Mouse (Mus musculus): ENCODE measurements around the gene Higd2a. TPM values are rescaled to one million over a fixed set of nuclear protein-coding genes. Genes with fewer than 3 reads are reported as not detected.

Higd2a gene
- 40.8 and 55.3 TPM in 2 replicates for polyA plus RNA-seq (2012; rRNA removed)

DNA sequence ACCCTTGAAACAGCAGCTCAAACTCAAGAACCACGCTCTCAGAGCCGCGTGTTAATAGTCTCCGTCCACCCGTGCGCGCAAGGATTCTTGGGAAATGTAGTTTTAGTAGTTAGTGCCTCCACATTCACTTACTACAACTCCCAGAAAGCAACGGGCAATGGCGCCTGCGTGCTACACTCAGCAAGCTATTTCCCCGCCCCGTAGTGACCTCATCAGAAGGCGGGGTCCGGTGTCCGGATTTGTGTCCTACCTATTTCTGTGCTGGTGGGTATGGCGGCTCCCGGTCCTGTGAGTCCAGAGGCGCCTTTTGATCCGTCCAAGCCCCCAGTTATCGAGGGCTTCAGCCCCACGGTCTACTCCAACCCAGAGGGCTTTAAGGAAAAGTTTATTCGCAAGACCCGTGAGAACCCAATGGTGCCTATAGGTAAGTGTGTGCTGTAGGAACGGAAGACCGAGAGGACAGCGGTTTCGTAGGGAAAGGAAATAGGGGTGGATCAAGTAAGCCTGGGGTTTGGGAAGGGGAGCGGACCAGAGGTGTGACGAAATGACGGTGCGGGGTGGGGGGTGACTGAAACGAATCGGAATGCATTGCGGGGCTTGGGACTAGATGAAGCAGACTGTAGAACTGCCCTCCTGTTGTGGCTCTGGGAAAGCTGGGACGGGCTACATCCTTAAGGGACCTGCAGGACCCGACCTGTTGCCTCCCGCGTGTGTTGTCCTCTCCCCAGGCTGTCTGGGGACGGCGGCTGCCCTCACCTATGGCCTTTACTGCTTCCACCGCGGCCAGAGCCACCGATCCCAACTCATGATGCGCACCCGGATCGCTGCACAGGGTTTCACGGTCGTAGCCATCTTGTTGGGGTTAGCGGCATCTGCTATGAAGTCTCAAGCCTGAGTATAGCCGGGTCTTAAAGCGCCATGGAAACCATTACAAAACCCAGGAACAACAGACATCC, at the start of gene Higd2a, which contains the start of gene Nop16:
Gene Higd2a, plus strand, starts transcription at position 212 of the 956 bp plus-strand sequence.
Gene Nop16, minus strand, starts transcription at position 95 of the 956 bp plus-strand sequence.

DNA sequence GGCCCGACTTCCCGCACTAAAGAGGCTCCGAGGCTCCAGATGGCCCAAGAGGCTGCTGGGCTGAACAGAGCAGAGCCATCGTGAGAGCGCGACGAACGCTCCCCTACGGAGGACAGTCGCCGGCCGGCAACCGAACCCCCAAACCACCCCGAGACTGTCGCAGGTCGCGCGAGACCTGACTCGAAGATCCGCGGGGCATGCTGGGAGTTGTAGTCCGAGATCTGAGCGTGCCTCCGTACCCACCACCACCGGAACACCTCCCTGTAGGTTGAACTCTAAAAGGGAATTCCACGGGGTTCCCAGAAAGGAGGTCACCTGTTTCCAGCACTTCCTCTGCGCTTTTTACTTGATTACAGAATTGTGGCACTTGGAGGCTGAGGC, 24.8 kb upstream of the Higd2a start, which contains the start of gene 4833439L19Rik:
Gene 4833439L19Rik, minus strand, starts transcription at position 235 of the 381 bp plus-strand sequence.

DNA sequence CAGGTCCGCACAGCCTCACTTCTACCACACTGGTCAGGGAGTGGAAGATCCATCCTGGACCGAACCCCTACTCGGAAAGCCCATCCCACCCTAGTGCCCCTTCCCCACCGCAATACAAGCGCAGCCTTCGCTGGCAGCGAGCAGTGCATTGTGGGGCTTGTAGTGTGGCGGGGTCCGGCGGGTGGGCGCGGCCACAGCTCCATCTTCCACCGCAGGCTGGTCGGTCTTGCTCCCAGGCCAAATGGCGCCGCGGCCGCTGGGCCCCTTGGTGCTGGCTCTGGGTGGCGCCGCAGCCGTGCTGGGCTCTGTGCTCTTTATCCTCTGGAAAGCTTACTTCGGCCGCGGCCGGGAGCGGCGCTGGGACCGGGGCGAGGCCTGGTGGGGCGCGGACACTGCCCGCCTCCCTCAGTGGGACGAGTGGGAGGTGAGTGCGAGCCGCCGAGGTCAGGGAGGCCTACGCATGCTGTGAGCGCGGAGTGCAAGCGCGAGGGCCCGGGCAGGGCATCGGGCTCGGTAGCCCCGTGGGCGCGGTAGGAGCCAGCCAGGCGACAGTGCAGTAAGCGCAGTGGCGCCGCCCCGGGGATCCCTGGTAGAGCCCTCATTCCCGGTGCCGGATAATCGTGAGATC, 15.0 kb upstream of the Higd2a start, which contains the start of gene Arl10:
Gene Arl10, plus strand, starts transcription at position 162 of the 628 bp plus-strand sequence.

DNA sequence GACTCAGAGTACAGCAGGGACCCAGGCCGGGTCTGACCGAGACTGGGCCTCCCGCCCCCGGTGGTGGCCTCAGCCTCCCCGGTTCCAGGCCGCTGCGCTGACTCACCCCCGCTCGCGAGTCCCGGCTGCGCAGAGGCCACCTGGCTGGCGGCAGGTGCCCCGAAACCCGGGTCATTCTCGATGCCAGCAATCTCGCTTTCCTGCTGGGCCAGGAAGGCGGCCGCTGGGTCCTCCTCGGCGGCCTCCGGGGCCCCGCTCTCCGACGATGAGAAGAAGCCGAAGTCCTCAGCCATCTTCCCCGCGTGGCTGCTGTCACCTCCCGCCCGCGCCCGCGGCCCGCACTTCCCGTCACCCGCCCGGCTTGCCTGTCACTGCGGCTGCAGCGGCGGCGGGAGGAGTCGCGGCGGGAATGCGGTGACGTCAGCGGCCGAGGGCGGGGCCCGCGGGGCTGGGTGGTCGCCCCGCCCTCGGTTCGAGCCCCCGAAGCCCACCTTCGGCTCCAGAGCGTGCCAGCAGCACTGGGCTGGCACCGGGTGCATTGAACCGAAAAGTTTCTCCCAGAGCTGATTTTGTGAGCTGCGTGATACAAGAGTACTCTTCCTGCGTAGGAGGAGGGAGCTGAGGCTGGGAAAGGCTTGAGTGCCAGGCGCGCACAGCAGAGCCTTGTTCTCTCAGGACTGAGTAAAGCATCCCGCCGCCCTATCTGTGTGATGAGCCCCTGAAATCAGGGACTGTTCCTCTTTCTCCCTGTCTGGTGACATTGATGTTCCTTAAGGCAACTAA, 21.2 kb downstream of the Higd2a start, which contains the start of gene Cltb:
Gene Cltb, minus strand, starts transcription at position 373 of the 783 bp plus-strand sequence.

DNA sequence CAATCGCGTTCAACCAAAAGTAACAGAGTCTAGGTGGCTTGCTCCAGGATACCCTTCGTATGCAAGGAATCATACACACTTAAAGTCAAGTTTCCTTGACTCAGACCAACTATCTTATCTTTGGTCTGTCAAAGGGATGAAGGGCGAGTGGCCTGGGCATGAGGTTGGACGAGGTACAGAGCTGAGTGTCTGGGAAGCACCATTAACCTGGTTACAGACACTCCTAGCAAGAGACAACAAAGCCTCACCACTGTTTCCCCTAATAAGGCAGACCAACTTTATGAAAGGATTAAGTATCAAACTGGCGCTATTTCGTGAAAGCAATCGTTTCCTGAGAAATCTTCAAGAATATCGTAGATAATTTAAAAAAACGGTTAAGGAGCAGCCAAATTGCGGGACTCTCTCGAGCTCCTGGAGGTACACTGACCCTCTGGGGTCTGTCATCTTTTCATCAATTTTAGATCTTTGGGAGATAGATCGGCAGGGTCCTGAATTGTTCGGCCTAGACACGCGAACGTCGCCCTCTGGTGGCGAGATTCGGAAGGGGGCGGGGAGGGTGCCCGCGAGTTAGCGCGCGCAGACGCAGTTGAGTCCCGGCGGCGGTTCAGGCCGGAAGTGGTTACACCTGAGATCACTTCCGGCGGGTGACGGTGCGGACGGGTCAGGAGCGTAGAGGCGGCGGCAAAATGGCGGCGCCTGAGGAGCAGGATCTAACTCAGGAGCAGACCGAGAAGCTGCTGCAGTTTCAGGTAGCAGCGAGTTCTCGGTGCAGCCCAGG, 31.3 kb downstream of the Higd2a start, which contains the start of gene Faf2:
Gene Faf2, plus strand, starts transcription at position 630 of the 778 bp plus-strand sequence.

Other genes starting within 250 kb of the Higd2a start
- gene Cplx2, start 218.9 kb upstream of the Higd2a start, polyA plus RNA-seq (2012; rRNA removed) = 0.40 and 0.45 TPM in 2 replicates
- gene Thoc3, start 121.4 kb upstream of the Higd2a start, polyA plus RNA-seq (2012; rRNA removed) = 16.1 and 16.2 TPM in 2 replicates
- 2.7 and 3.2 TPM in 2 replicates for gene Simc1, start 86.4 kb upstream of the Higd2a start, polyA plus RNA-seq (2012; rRNA removed)
- 20.1 and 23.4 TPM in 2 replicates for gene 4833439L19Rik, start 24.8 kb upstream of the Higd2a start, polyA plus RNA-seq (2012; rRNA removed)
- gene Arl10, start 15.2 kb upstream of the Higd2a start, polyA plus RNA-seq (2012; rRNA removed) = 4.6 and 6.1 TPM in 2 replicates
- gene Nop16, start 117 bp upstream of the Higd2a start, polyA plus RNA-seq (2012; rRNA removed) = 28.1 and 29.1 TPM in 2 replicates
- 14.4 and 15.5 TPM in 2 replicates for gene Cltb, start 21.1 kb downstream of the Higd2a start, polyA plus RNA-seq (2012; rRNA removed)
- gene Faf2, start 31.6 kb downstream of the Higd2a start, polyA plus RNA-seq (2012; rRNA removed) = 11.7 and 11.8 TPM in 2 replicates
- gene Rnf44, start 103.7 kb downstream of the Higd2a start, polyA plus RNA-seq (2012; rRNA removed) = 21.2 and 27.7 TPM in 2 replicates
- 6.0 and 6.7 TPM in 2 replicates for gene Cdhr2, start 111.3 kb downstream of the Higd2a start, polyA plus RNA-seq (2012; rRNA removed)
- gene Gprin1, start 159.7 kb downstream of the Higd2a start, polyA plus RNA-seq (2012; rRNA removed) = 0.02 and 0.06 TPM in 2 replicates
- not detected in 2 replicates for gene Sncb, start 176.4 kb downstream of the Higd2a start, polyA plus RNA-seq (2012; rRNA removed)
- gene Eif4e1b, start 193.8 kb downstream of the Higd2a start, polyA plus RNA-seq (2012; rRNA removed) = not detected in 2 replicates
- gene Tspan17, start 199.2 kb downstream of the Higd2a start, polyA plus RNA-seq (2012; rRNA removed) = 0.43 and 0.44 TPM in 2 replicates